Mouse (Mus musculus): Measurements from ENCODE around the gene Zbtb48. TPM values are rescaled to one million over a fixed set of nuclear protein-coding genes. Genes with fewer than 3 reads are reported as not detected.

The Zbtb48 gene
- polyA plus RNA-seq, 1 experiment from 2014 or later: 7.6 TPM

DNA sequence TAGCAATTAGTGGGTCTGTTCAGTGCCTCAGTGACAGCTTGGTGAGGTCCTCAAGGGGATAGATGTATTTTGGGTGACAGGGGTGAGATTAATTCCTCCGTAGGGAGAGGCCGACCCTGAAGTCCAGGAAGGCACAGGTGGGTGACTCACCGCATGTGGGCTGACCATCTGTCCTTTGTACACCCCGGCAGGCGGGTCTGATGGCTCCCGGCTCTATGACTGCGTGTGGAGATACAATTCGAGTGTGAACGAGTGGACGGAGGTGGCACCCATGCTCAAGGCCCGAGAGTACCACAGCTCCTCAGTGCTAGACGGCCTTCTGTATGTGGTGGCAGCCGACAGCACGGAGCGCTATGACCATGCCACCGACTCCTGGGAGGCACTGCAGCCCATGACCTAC lies 15.4 kb downstream of the Zbtb48 start:
- no peak for TF ChIP-seq CTCF (IDR thresholded peaks at IDR 0.05; ENCODE audit: low read depth)
- Histone ChIP-seq H3K36me3 (ENCODE audit: control insufficient read depth, insufficient read depth) (peaks cover 15% of the 10 kb centered on the region), H3K27me3 (replicated peaks; ENCODE audit: control insufficient read depth, insufficient read depth, low read length) (no peaks in the 10 kb centered on the region), H3K9ac (ENCODE audit: low read depth, low read length) (no peak overlapping the region), H3K4me1 (replicated peaks; ENCODE audit: control insufficient read depth, insufficient read depth, low read length) (peaks cover 8% of the 10 kb centered on the region), H3K4me2 (replicated peaks; ENCODE audit: low read depth) (no peak overlapping the region), H3K9me3 (ENCODE audit: control insufficient read depth) (no peaks in the 10 kb centered on the region), H3K27ac (ENCODE audit: low read depth, low read length) (no peak overlapping the region), H3K4me3 (ENCODE audit: low read depth, low read length) (no peak overlapping the region)
- 88% methylated on average over 16 of the region's 16 CpGs for WGBS
- no peak for ATAC-seq

- Histone ChIP-seq H3K4me1 (replicated peaks; ENCODE audit: control insufficient read depth, insufficient read depth, low read length) (peaks cover 8% of the 10 kb centered on the region), H3K9me3 (ENCODE audit: control insufficient read depth) (no peaks in the 10 kb centered on the region), H3K27ac (ENCODE audit: low read depth, low read length) (peak overlapping the region; percentile 41; the same call in 1 of the 2 replicates), H3K4me2 (replicated peaks; ENCODE audit: low read depth) (peak overlapping the region; percentile 100), H3K27me3 (replicated peaks; ENCODE audit: control insufficient read depth, insufficient read depth, low read length) (no peaks in the 10 kb centered on the region), H3K9ac (ENCODE audit: low read depth, low read length) (peak overlapping the region; percentile 37; the same call in 1 of the 2 replicates), H3K36me3 (ENCODE audit: control insufficient read depth, insufficient read depth) (peaks cover 15% of the 10 kb centered on the region), H3K4me3 (ENCODE audit: low read depth, low read length) (peak overlapping the region; percentile 72; the same call in 1 of the 2 replicates)
- no peak for TF ChIP-seq CTCF (IDR thresholded peaks at IDR 0.05; ENCODE audit: low read depth)
- ATAC-seq: no peak
- WGBS: 66% methylated on average over 8 of the region's 8 CpGs
These were observed 16.2 kb downstream of the Zbtb48 start for GRCm38 (mm10) chr4:152011171-152011760.

DNA sequence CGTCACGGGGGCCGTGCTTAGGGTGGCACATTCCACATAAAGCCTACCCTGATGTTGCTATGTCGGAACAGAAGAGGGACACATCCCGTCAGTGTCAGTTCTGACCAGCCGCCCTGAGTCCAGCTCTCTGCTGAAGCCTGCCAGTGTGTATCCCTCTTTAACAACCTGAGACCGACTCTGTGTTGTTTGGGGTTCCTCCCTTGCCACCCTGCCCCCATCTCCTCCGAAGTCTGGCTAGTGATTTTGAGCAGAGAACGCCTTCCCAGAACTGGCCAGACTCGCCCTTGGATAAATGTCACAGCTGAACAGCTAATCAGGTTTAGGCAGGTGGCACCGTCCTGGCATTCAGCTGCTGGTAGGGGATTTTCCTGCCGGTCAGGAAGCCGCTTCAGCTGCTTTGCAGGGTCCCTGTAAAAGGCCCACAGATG lies 16.8 kb downstream of the Zbtb48 start:
- Histone ChIP-seq H3K4me3 (ENCODE audit: low read depth, low read length) (peak overlapping the region; percentile 72), H3K27me3 (replicated peaks; ENCODE audit: control insufficient read depth, insufficient read depth, low read length) (no peaks in the 10 kb centered on the region), H3K4me1 (replicated peaks; ENCODE audit: control insufficient read depth, insufficient read depth, low read length) (peaks cover 8% of the 10 kb centered on the region), H3K4me2 (replicated peaks; ENCODE audit: low read depth) (peak overlapping the region; percentile 100), H3K9ac (ENCODE audit: low read depth, low read length) (peak overlapping the region; percentile 37), H3K9me3 (ENCODE audit: control insufficient read depth) (no peaks in the 10 kb centered on the region), H3K27ac (ENCODE audit: low read depth, low read length) (peak overlapping the region; percentile 41; the same call in 1 of the 2 replicates), H3K36me3 (ENCODE audit: control insufficient read depth, insufficient read depth) (peaks cover 15% of the 10 kb centered on the region)
- no peak for ATAC-seq
- WGBS: 15% methylated on average over 13 of the region's 13 CpGs
- TF ChIP-seq CTCF (IDR thresholded peaks at IDR 0.05; ENCODE audit: low read depth): no peak

DNA sequence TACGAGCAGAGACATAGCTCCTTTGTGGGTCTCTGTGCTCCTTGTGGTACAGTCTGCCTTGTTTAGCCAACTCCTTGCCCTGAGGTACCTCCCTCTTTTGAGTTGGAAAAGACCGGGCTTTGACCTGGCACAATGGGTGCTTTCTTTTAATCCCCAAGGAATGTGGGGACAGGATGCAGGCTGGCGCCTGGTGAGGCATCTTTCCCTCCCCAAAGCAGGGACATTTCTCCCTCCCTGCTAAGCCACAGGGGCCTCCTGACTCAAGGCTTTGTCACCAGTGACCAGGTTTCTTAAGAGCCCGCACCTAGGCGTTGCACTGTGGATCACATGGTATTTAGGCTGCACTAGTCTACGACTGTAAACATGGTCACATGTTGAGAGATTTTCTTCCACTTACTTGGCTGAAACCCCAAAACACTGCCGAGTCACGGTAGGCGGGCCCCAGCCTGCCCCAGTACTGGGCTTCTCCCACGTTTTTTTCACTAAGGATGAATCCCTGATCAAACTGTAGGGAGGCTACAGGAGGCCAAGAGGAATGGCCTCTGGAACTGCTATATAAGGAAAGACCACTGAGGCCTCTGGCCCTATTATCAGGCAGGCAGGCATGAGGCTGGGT lies 17.3 kb downstream of the Zbtb48 start:
- Histone ChIP-seq H3K4me3 (ENCODE audit: low read depth, low read length) (peak overlapping the region; percentile 72), H3K9ac (ENCODE audit: low read depth, low read length) (peak overlapping the region; percentile 62), H3K4me1 (replicated peaks; ENCODE audit: control insufficient read depth, insufficient read depth, low read length) (peaks cover 8% of the 10 kb centered on the region), H3K9me3 (ENCODE audit: control insufficient read depth) (no peaks in the 10 kb centered on the region), H3K36me3 (ENCODE audit: control insufficient read depth, insufficient read depth) (peaks cover 10% of the 10 kb centered on the region), H3K27ac (ENCODE audit: low read depth, low read length) (0 out of 2 replicates have a peak overlapping the region, but pooled peaks have one; percentile 41), H3K4me2 (replicated peaks; ENCODE audit: low read depth) (peak overlapping the region; percentile 100), H3K27me3 (replicated peaks; ENCODE audit: control insufficient read depth, insufficient read depth, low read length) (no peaks in the 10 kb centered on the region)
- WGBS: 2% methylated on average over 10 of the region's 10 CpGs
- peak; percentile 26 for ATAC-seq
- no peak for TF ChIP-seq CTCF (IDR thresholded peaks at IDR 0.05; ENCODE audit: low read depth)

DNA sequence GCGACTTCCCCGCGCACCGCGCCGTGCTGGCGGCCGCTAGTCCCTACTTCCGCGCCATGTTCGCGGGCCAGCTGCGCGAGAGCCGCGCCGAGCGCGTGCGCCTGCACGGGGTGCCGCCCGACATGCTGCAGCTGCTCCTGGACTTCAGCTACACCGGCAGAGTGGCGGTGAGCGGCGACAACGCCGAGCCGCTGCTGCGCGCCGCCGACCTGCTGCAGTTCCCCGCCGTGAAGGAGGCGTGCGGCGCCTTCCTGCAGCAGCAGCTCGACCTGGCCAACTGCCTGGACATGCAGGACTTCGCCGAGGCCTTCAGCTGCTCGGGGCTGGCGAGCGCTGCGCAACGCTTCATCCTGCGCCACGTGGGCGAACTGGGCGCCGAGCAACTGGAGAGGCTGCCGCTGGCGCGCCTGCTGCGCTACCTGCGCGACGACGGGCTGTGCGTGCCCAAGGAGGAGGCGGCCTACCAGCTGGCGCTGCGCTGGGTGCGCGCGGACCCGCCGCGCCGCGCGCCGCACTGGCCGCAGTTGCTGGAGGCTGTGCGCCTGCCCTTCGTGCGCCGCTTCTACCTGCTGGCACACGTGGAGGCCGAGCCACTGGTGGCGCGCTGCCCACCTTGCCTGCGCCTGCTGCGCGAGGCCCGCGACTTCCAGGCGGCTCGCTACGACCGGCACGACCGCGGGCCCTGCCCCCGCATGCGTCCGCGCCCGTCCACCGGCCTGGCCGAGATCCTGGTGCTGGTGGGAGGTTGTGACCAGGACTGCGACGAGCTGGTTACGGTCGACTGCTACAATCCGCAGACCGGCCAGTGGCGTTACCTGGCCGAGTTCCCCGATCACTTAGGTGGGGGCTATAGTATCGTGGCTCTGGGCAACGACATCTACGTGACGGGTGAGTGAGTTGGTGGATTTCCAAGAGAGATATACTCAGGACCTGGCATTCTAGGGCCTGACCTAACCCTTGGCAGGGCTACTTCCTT lies 18.1 kb downstream of the Zbtb48 start:
- peak; percentile 76 for ATAC-seq
- TF ChIP-seq CTCF (IDR thresholded peaks at IDR 0.05; ENCODE audit: low read depth): 0 out of 2 replicates have a peak, but pooled peaks have one; percentile 0
- H3K4me3 ChIP-seq (ENCODE audit: low read depth, low read length): peak overlapping the region; percentile 72
- no peaks in the 10 kb centered on the region for H3K9me3 ChIP-seq (ENCODE audit: control insufficient read depth)
- H3K27ac ChIP-seq (ENCODE audit: low read depth, low read length): peak overlapping the region; percentile 94
- H3K4me2 ChIP-seq (replicated peaks; ENCODE audit: low read depth): peak overlapping the region; percentile 100
- peaks cover 5% of the 10 kb centered on the region; the same call in 1 of the 2 replicates for H3K36me3 ChIP-seq (ENCODE audit: control insufficient read depth, insufficient read depth)
- WGBS: under 1% methylated on average over 112 of the region's 115 CpGs
- H3K4me1 ChIP-seq (replicated peaks; ENCODE audit: control insufficient read depth, insufficient read depth, low read length): peaks cover 8% of the 10 kb centered on the region
- H3K9ac ChIP-seq (ENCODE audit: low read depth, low read length): peak overlapping the region; percentile 62
- H3K27me3 ChIP-seq (replicated peaks; ENCODE audit: control insufficient read depth, insufficient read depth, low read length): no peaks in the 10 kb centered on the region

Data from intestine, postnatal 0 days (tissue).